8 mouse cellular contexts compared by ENCODE assay signal in genomic region chr5:115731001-115731731, GRCm38 (mm10). TPM values are rescaled to one million over a fixed set of nuclear protein-coding genes. Genes with fewer than 3 reads are reported as not detected.
A peak's percentile ranks its signal among the peaks of the same experiment; 100 is the strongest.
DNase-seq lines count a peak whose midpoint lies in the region; ATAC-seq and TF ChIP-seq lines count a peak whose summit lies in the region.

Bicdl1 (minus strand) TSS chr5:115731621.

- under 1% methylated on average over 64 of the region's 83 CpGs for WGBS in forebrain, embryonic 16.5 days
- WGBS in large intestine, adult 2 months = 2% methylated on average over 47 of the region's 83 CpGs
- WGBS in lung, embryonic 14.5 days = under 1% methylated on average over 52 of the region's 83 CpGs
- 4% methylated on average over 77 of the region's 83 CpGs for WGBS in olfactory bulb, adult 2 months

- intact Hi-C loops in heart, postnatal 14 days (cut with DNase I) = no loop called here

- TF ChIP-seq POLR2A in olfactory bulb, adult 2 months (IDR thresholded peaks at IDR 0.05; ENCODE audit: insufficient read depth, low read depth, low read length) = no peak

- peaks cover 0 to 4% of the 10 kb centered on the region in 2 experiments; a peak in 2 of 4 replicates for H3K4me1 ChIP-seq in ES-E14 (ENCODE audit: control insufficient read depth in 2 of 2, insufficient read depth in 2 of 2, low read length in 2 of 2, poor library complexity in 1 of 2)
- peaks cover 17% of the 10 kb centered on the region for H3K4me1 ChIP-seq in forebrain, embryonic 16.5 days (replicated peaks; ENCODE audit: control insufficient read depth, insufficient read depth, low read length)
- H3K4me1 ChIP-seq in lung, embryonic 14.5 days (ENCODE audit: insufficient read depth) = peaks cover 3% of the 10 kb centered on the region
- H3K4me1 ChIP-seq in olfactory bulb, adult 2 months (ENCODE audit: control insufficient read depth, insufficient read depth, low read length) = peaks cover 5% of the 10 kb centered on the region; the same call in 1 of the 2 replicates

- H3K9me3 ChIP-seq in ES-E14 (ENCODE audit: control insufficient read depth, insufficient read depth, low read depth, low read length) = no peaks in the 10 kb centered on the region
- no peaks in the 10 kb centered on the region for H3K9me3 ChIP-seq in forebrain, embryonic 16.5 days (ENCODE audit: control insufficient read depth, low read length)
- H3K9me3 ChIP-seq in lung, embryonic 14.5 days (ENCODE audit: low read depth, low read length) = no peaks in the 10 kb centered on the region

- peak; percentile 60 for DNase-seq in ES-E14 (ENCODE audit: low read depth, low spot score)
- peak; percentile 57 for DNase-seq in cerebellum, adult 11 months
- peak; percentile 92 to 96 for DNase-seq in heart, postnatal 14 days
- DNase-seq in large intestine, adult 2 months (ENCODE audit: low read depth, low spot score) = peak; percentile 31
- peak; percentile 95 for DNase-seq in lung, embryonic 14.5 days
- DNase-seq in thymus, postnatal 0 days (ENCODE audit: low spot score) = peak; percentile 65

- peak; percentile 11 for ATAC-seq in forebrain, embryonic 16.5 days
- peak; percentile 82 for ATAC-seq in lung, embryonic 14.5 days (ENCODE audit: insufficient read depth)

- peaks cover 14% of the 10 kb centered on the region for H3K27me3 ChIP-seq in forebrain, embryonic 16.5 days (replicated peaks; ENCODE audit: control insufficient read depth, insufficient read depth, low read length)
- H3K27me3 ChIP-seq in lung, embryonic 14.5 days (ENCODE audit: insufficient read depth, low read length) = peaks cover 24% of the 10 kb centered on the region

- peak within 1 kb of the TSS; percentile 76 for H3K9ac ChIP-seq in ES-E14 (ENCODE audit: insufficient read depth, low read depth, low read length, poor library complexity, severe bottlenecking)
- peak within 1 kb of the TSS; percentile 79 for H3K9ac ChIP-seq in forebrain, embryonic 16.5 days (replicated peaks; ENCODE audit: low read depth, low read length)
- no peak within 1 kb of the TSS for H3K9ac ChIP-seq in lung, embryonic 14.5 days

- no peak for TF ChIP-seq CTCF in lung, embryonic 14.5 days (IDR thresholded peaks at IDR 0.05; ENCODE audit: low read depth)
- TF ChIP-seq CTCF in olfactory bulb, adult 2 months (IDR thresholded peaks at IDR 0.05; ENCODE audit: insufficient read depth, low read depth, low read length) = no peak

- H3K27ac ChIP-seq in ES-E14 (ENCODE audit: insufficient read depth, low read depth, low read length, poor library complexity, severe bottlenecking) = peak within 1 kb of the TSS; percentile 45; the same call in 1 of the 2 replicates
- H3K27ac ChIP-seq in forebrain, embryonic 16.5 days (ENCODE audit: low read length) = peak within 1 kb of the TSS; percentile 93
- no peak within 1 kb of the TSS for H3K27ac ChIP-seq in lung, embryonic 14.5 days (ENCODE audit: low read depth)
- peak within 1 kb of the TSS; percentile 68 for H3K27ac ChIP-seq in olfactory bulb, adult 2 months (ENCODE audit: insufficient read depth, low read depth, low read length)

- peak within 1 kb of the TSS; percentile 80 to 93 for H3K4me3 ChIP-seq in ES-E14 (ENCODE audit: insufficient read depth in 1 of 2, low read depth in 1 of 2, low read length in 2 of 2, poor library complexity in 1 of 2, severe bottlenecking in 1 of 2)
- H3K4me3 ChIP-seq in forebrain, embryonic 16.5 days (replicated peaks; ENCODE audit: low read length) = peak within 1 kb of the TSS; percentile 88
- peak within 1 kb of the TSS; percentile 53 for H3K4me3 ChIP-seq in lung, embryonic 14.5 days (ENCODE audit: low read depth, low read length)
- H3K4me3 ChIP-seq in olfactory bulb, adult 2 months (ENCODE audit: insufficient read depth, low read depth, low read length) = peak within 1 kb of the TSS; percentile 98

- no peaks in the 10 kb centered on the region for H3K36me3 ChIP-seq in ES-E14 (ENCODE audit: control insufficient read depth, insufficient read depth, low read length, poor library complexity, severe bottlenecking)
- no peaks in the 10 kb centered on the region for H3K36me3 ChIP-seq in forebrain, embryonic 16.5 days (ENCODE audit: control insufficient read depth, insufficient read depth)
- no peaks in the 10 kb centered on the region for H3K36me3 ChIP-seq in lung, embryonic 14.5 days (ENCODE audit: insufficient read depth)

- peak within 1 kb of the TSS; percentile 85 for H3K4me2 ChIP-seq in forebrain, embryonic 16.5 days (ENCODE audit: low read length)
- H3K4me2 ChIP-seq in lung, embryonic 14.5 days = peak within 1 kb of the TSS; percentile 99

- in situ Hi-C loops in ES-E14 (cut with MboI; ENCODE audit: low sequenced_read_pairs in 2 of 2, unreplicated experiment in 2 of 2) = no loop called here

TF ChIP-seq in ES-E14, 5 proteins besides CTCF, POLR2A, EP300 and RAD21:
- TF ChIP-seq CHD2 (IDR thresholded peaks at IDR 0.05; ENCODE audit: low read depth, low read length) = no peak

RNA-seq across cellular contexts. Expression of gene Bicdl1, which starts in this region (rescaled TPM):
- total RNA-seq in ES-E14 (2012; rRNA removed) = 18.5 and 25.3 TPM in 2 replicates
- 21.1 and 28.6 TPM in 2 replicates for polyA plus RNA-seq in forebrain, embryonic 16.5 days (2015; fragmentation: Nextera tagmentation; extraction: Ambion mirVana)
- total RNA-seq in heart, postnatal 14 days (2021) = 1 to 10 TPM; 8.2 to 8.5 TPM
- polyA plus RNA-seq in large intestine, adult 2 months (2012; rRNA removed) = 11.6 and 12.2 TPM in 2 replicates
- polyA plus RNA-seq in lung, embryonic 14.5 days (2014; fragmentation: Nextera tagmentation; extraction: Ambion mirVana) = 10.7 and 11.1 TPM in 2 replicates
- polyA plus RNA-seq in olfactory bulb, adult 2 months (2012; ENCODE audit: insufficient read depth, insufficient read length, low replicate concordance, missing spikeins) = not detected in 2 replicates
- 16.9 and 19.4 TPM in 2 replicates for polyA plus RNA-seq in thymus, postnatal 0 days (2015; fragmentation: Nextera tagmentation; extraction: Ambion mirVana)

Comparison
In these comparisons a context has a peak if more than half of its experiments do, and no peak if none do; other contexts are left out.
1. DNase-seq: peak in every context shown above with its lines; median percentile 95 in lung, embryonic 14.5 days; 94 in heart, postnatal 14 days; 65 in thymus, postnatal 0 days; 60 in ES-E14; 57 in cerebellum, adult 11 months; 31 in large intestine, adult 2 months.